Mouse (Mus musculus) neural tube, embryonic 12.5 days (tissue): Measurements from ENCODE around the gene Pbx1. TPM values are rescaled to one million over a fixed set of nuclear protein-coding genes. Genes with fewer than 3 reads are reported as not detected.
A peak's percentile ranks its signal among the peaks of the same experiment; 100 is the strongest.

Experiments used
- ATAC-seq: fragments of 200-750 bp; cut with Nextera tagmentation; 2 replicates; pipeline ENCODE4 v1.8.0; 2017; ENCODE audit warnings: low read depth, mild to moderate bottlenecking, moderate TSS enrichment, moderate library complexity; ENCODE audit not compliant: low FRiP score
- H3K27ac ChIP-seq: fragments of 300-500 bp; sonication (generic); 2 replicates; pipeline ENCODE4 v1.5.1; 2016
- H3K27me3 ChIP-seq: fragments of 300-500 bp; sonication (generic); replicated peaks from 2 replicates; pipeline ENCODE4 v1.6.1; 2016; ENCODE audit warnings: mild to moderate bottlenecking
- H3K36me3 ChIP-seq: fragments of 300-500 bp; sonication (generic); 2 replicates; pipeline ENCODE4 v1.6.1; 2016; ENCODE audit warnings: mild to moderate bottlenecking
- H3K4me1 ChIP-seq: fragments of 300-500 bp; sonication (generic); 2 replicates; pipeline ENCODE4 v1.6.1; 2016
- H3K4me2 ChIP-seq: fragments of 300-500 bp; sonication (generic); replicated peaks from 2 replicates; pipeline ENCODE4 v1.6.1; 2016; ENCODE audit warnings: mild to moderate bottlenecking
- H3K4me3 ChIP-seq: fragments of 300-500 bp; sonication (generic); 2 replicates; pipeline ENCODE4 v1.5.1; 2016
- H3K9ac ChIP-seq: fragments of 300-500 bp; sonication (generic); 2 replicates; pipeline ENCODE4 v1.6.1; 2016; ENCODE audit warnings: mild to moderate bottlenecking
- H3K9me3 ChIP-seq: fragments of 300-500 bp; sonication (generic); 2 replicates; pipeline ENCODE4 v1.6.1; 2016; ENCODE audit warnings: mild to moderate bottlenecking
- WGBS: fragments of 180-500 bp; shearing (Covaris S2); methylation state at CpG from one replicate; pipeline ENCODE4 v1.1.7; 2016; 5-methylcytosine and 5-hydroxymethylcytosine counted together
- polyA plus RNA-seq: library from polyadenylated mRNA; unstranded; fragments of >200 nt; fragmentation: Nextera tagmentation; extraction: Ambion mirVana; gene quantifications from 2 replicates; pipeline ENCODE4 v1.2.1, GENCODE M21; 2016

The Pbx1 gene
- polyA plus RNA-seq, 1 experiment from 2014 or later = 43.9 TPM

GRCm38 (mm10) chr1:168380241-168380770, 51.8 kb downstream of the Pbx1 start:
- Histone ChIP-seq H3K9me3 (no peaks in the 10 kb centered on the region), H3K27ac (no peak overlapping the region), H3K36me3 (no peaks in the 10 kb centered on the region; the same call in 1 of the 2 replicates), H3K4me1 (peaks cover 61% of the 10 kb centered on the region), H3K9ac (no peak overlapping the region), H3K4me3 (no peak overlapping the region), H3K27me3 (no peaks in the 10 kb centered on the region), H3K4me2 (no peak overlapping the region)
- ATAC-seq = no peak
- WGBS = 32% methylated on average over 9 of the region's 9 CpGs

- 27% methylated on average over 6 of the region's 6 CpGs for WGBS
- Histone ChIP-seq H3K36me3 (no peaks in the 10 kb centered on the region; the same call in 1 of the 2 replicates), H3K4me3 (no peak overlapping the region), H3K4me2 (no peak overlapping the region), H3K9ac (no peak overlapping the region), H3K9me3 (no peaks in the 10 kb centered on the region), H3K4me1 (peaks cover 40% of the 10 kb centered on the region), H3K27ac (no peak overlapping the region), H3K27me3 (no peaks in the 10 kb centered on the region)
- ATAC-seq = no peak
Measured at GRCm38 (mm10) chr1:168377650-168378049, 54.4 kb downstream of the Pbx1 start.

GRCm38 (mm10) chr1:168376330-168376729, 55.7 kb downstream of the Pbx1 start:
- Histone ChIP-seq H3K36me3 (no peaks in the 10 kb centered on the region; the same call in 1 of the 2 replicates), H3K4me1 (peaks cover 27% of the 10 kb centered on the region), H3K27me3 (no peaks in the 10 kb centered on the region), H3K4me2 (no peak overlapping the region), H3K9me3 (no peaks in the 10 kb centered on the region), H3K4me3 (no peak overlapping the region), H3K27ac (no peak overlapping the region), H3K9ac (no peak overlapping the region)
- no peak for ATAC-seq
- WGBS = 65% methylated on average over 3 of the region's 3 CpGs

GRCm38 (mm10) chr1:168374953-168375600, 57.0 kb downstream of the Pbx1 start:
- no peak overlapping the region for H3K4me2 ChIP-seq
- WGBS = 85% methylated on average over 12 of the region's 12 CpGs
- H3K9me3 ChIP-seq = no peaks in the 10 kb centered on the region
- peaks cover 14% of the 10 kb centered on the region for H3K4me1 ChIP-seq
- no peaks in the 10 kb centered on the region; the same call in 1 of the 2 replicates for H3K36me3 ChIP-seq
- no peak for ATAC-seq
- no peak overlapping the region for H3K9ac ChIP-seq
- H3K27ac ChIP-seq = no peak overlapping the region
- H3K27me3 ChIP-seq = no peaks in the 10 kb centered on the region
- H3K4me3 ChIP-seq = no peak overlapping the region

- Histone ChIP-seq H3K4me2 (no peak overlapping the region), H3K4me3 (no peak overlapping the region), H3K36me3 (no peaks in the 10 kb centered on the region), H3K27me3 (no peaks in the 10 kb centered on the region), H3K27ac (no peak overlapping the region), H3K9me3 (no peaks in the 10 kb centered on the region), H3K4me1 (peaks cover 20% of the 10 kb centered on the region; the same call in 1 of the 2 replicates), H3K9ac (no peak overlapping the region)
- WGBS = 85% methylated on average over 2 of the region's 2 CpGs
- ATAC-seq = no peak
Measured at GRCm38 (mm10) chr1:168372089-168372488, 60.0 kb downstream of the Pbx1 start.

GRCm38 (mm10) chr1:168370966-168371365, 61.1 kb downstream of the Pbx1 start:
- H3K4me1 ChIP-seq = peaks cover 24% of the 10 kb centered on the region
- no peaks in the 10 kb centered on the region for H3K9me3 ChIP-seq
- H3K4me3 ChIP-seq = no peak overlapping the region
- no peak overlapping the region for H3K4me2 ChIP-seq
- H3K27me3 ChIP-seq = no peaks in the 10 kb centered on the region
- no peak overlapping the region for H3K9ac ChIP-seq
- ATAC-seq = no peak
- no peaks in the 10 kb centered on the region for H3K36me3 ChIP-seq
- H3K27ac ChIP-seq = no peak overlapping the region
- WGBS = 85% methylated on average over 9 of the region's 9 CpGs

GRCm38 (mm10) chr1:168366261-168366660, 65.8 kb downstream of the Pbx1 start:
- ATAC-seq = no peak
- WGBS = 76% methylated on average over 5 of the region's 5 CpGs

GRCm38 (mm10) chr1:168364325-168364724, 67.7 kb downstream of the Pbx1 start:
- Histone ChIP-seq H3K27ac (no peak overlapping the region), H3K4me2 (no peak overlapping the region), H3K27me3 (no peaks in the 10 kb centered on the region), H3K4me1 (peaks cover 65% of the 10 kb centered on the region), H3K9ac (no peak overlapping the region), H3K36me3 (no peaks in the 10 kb centered on the region), H3K9me3 (no peaks in the 10 kb centered on the region), H3K4me3 (no peak overlapping the region)
- no peak for ATAC-seq
- whole genome bisulfite sequencing = 34% methylated on average over 7 of the region's 7 CpGs

More at GRCm38 (mm10) chr1:168366261-168366660, 65.8 kb downstream of the Pbx1 start:
- Histone ChIP-seq H3K4me1 (peaks cover 53% of the 10 kb centered on the region), H3K27me3 (no peaks in the 10 kb centered on the region), H3K4me3 (no peak overlapping the region), H3K4me2 (no peak overlapping the region), H3K27ac (no peak overlapping the region), H3K9ac (no peak overlapping the region), H3K36me3 (no peaks in the 10 kb centered on the region), H3K9me3 (no peaks in the 10 kb centered on the region)

- H3K4me3 ChIP-seq = no peak overlapping the region
- H3K36me3 ChIP-seq = no peaks in the 10 kb centered on the region
- no peak overlapping the region for H3K27ac ChIP-seq
- H3K9me3 ChIP-seq = no peaks in the 10 kb centered on the region
- H3K4me2 ChIP-seq = no peak overlapping the region
- no peak overlapping the region for H3K9ac ChIP-seq
- H3K27me3 ChIP-seq = no peaks in the 10 kb centered on the region
- no peak for ATAC-seq
- WGBS = 89% methylated on average over 11 of the region's 11 CpGs
- peaks cover 71% of the 10 kb centered on the region for H3K4me1 ChIP-seq
Measured at GRCm38 (mm10) chr1:168363053-168363452, 69.0 kb downstream of the Pbx1 start.

GRCm38 (mm10) chr1:168362464-168362863, 69.6 kb downstream of the Pbx1 start:
- Histone ChIP-seq H3K4me1 (peaks cover 71% of the 10 kb centered on the region), H3K9me3 (no peaks in the 10 kb centered on the region), H3K27me3 (no peaks in the 10 kb centered on the region), H3K27ac (no peak overlapping the region), H3K36me3 (no peaks in the 10 kb centered on the region), H3K4me3 (no peak overlapping the region), H3K9ac (no peak overlapping the region), H3K4me2 (no peak overlapping the region)
- no peak for ATAC-seq
- 68% methylated on average over 10 of the region's 10 CpGs for WGBS

GRCm38 (mm10) chr1:168357680-168358611, 74.1 kb downstream of the Pbx1 start:
- Histone ChIP-seq H3K27ac (peak overlapping the region; percentile 60; the same call in 1 of the 2 replicates), H3K4me3 (peak overlapping the region; percentile 13; the same call in 1 of the 2 replicates), H3K9me3 (no peaks in the 10 kb centered on the region), H3K36me3 (no peaks in the 10 kb centered on the region), H3K27me3 (no peaks in the 10 kb centered on the region), H3K9ac (0 out of 2 replicates have a peak overlapping the region, but pooled peaks have one; percentile 14), H3K4me1 (peaks cover 87% of the 10 kb centered on the region), H3K4me2 (peak overlapping the region; percentile 58)
- peak; percentile 81 for ATAC-seq
- 3% methylated on average over 26 of the region's 26 CpGs for WGBS

- 6% methylated on average over 14 of the region's 14 CpGs for WGBS
- peak; percentile 52 for ATAC-seq
- Histone ChIP-seq H3K27me3 (no peaks in the 10 kb centered on the region), H3K9me3 (no peaks in the 10 kb centered on the region), H3K27ac (peak overlapping the region; percentile 60; the same call in 1 of the 2 replicates), H3K4me2 (peak overlapping the region; percentile 58), H3K36me3 (no peaks in the 10 kb centered on the region; the same call in 1 of the 2 replicates), H3K4me3 (peak overlapping the region; percentile 12; the same call in 1 of the 2 replicates), H3K9ac (no peak overlapping the region), H3K4me1 (peaks cover 89% of the 10 kb centered on the region)
Measured at GRCm38 (mm10) chr1:168356970-168357441, 75.1 kb downstream of the Pbx1 start.
